In the genomic region with DNA sequence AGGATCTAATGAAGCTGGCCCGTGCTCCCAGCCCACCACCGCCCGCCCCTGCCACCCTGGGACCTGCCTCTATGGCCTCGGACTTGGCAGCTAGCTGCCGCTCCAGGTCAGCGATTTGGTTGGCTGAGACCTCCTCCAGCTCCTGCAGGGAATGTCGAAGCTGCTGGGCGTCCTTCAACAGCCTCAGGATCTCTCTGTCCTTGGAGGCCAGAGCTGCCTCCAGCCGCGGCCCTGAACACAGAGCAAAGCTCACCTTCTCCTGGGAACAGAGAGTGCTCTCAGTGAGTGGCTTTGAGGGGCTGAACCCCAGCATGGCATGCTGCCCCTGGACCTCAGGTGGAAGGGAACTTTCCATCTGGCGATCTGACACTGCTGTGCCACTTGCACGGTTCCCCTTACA, we compare ENCODE assay signal across 27 mouse cellular contexts.
"Had no signal": no experiment of that assay in that cellular context is flagged by ENCODE, and none has a peak within 500 bp of the region (broad histone marks: within the 10 kb centered on the region; RNA-seq: fewer than 3 reads in every experiment).

No protein-coding gene starts in this region.

- ATAC-seq: inflammation-experienced regulatory T-cells, adult 6 months; intestine, embryonic 15.5 days; intestine, postnatal 0 days had no signal

- H3K9ac ChIP-seq: heart, embryonic 13.5 days; heart, embryonic 15.5 days; hindbrain, embryonic 13.5 days; hindbrain, embryonic 15.5 days; intestine, embryonic 15.5 days; liver, embryonic 13.5 days; liver, embryonic 15.5 days had no signal

- H3K27me3 ChIP-seq: heart, embryonic 13.5 days; heart, embryonic 15.5 days; hindbrain, embryonic 13.5 days; hindbrain, embryonic 15.5 days; intestine, embryonic 15.5 days; liver, embryonic 13.5 days; liver, embryonic 15.5 days had no signal

- H3K27ac ChIP-seq: gastrocnemius, adult 2 months; heart, adult 2 months; heart, embryonic 13.5 days; heart, embryonic 15.5 days; hindbrain, embryonic 13.5 days; hindbrain, embryonic 15.5 days; intestine, embryonic 15.5 days; layer of hippocampus, adult 2 months; left cerebral cortex, adult 2 months; limb, embryonic 10.5 days; limb, embryonic 12.5 days; liver, embryonic 13.5 days; liver, embryonic 15.5 days had no signal

- H3K36me3 ChIP-seq: heart, embryonic 15.5 days; intestine, embryonic 15.5 days; limb, embryonic 10.5 days; liver, embryonic 13.5 days; liver, embryonic 15.5 days had no signal

- H3K4me2 ChIP-seq: heart, embryonic 11.5 days; heart, embryonic 13.5 days; heart, embryonic 15.5 days; hindbrain, embryonic 13.5 days; hindbrain, embryonic 15.5 days; intestine, embryonic 15.5 days; limb, embryonic 12.5 days; liver, embryonic 11.5 days; liver, embryonic 13.5 days; liver, embryonic 15.5 days had no signal

- DNase-seq: gastrocnemius, adult 2 months; gastrocnemius, postnatal 10 days; gastrocnemius, postnatal 36 days; heart, adult 2 months; heart, postnatal 14 days; heart, postnatal 36 days; kidney, adult 18-20 months; kidney, adult 8-10 months; kidney, postnatal 10 days; kidney, postnatal 25 days; kidney, postnatal 4 days; liver; liver, embryonic 13.5 days had no signal

- H3K4me3 ChIP-seq: gastrocnemius, adult 2 months; heart, adult 2 months; heart, embryonic 13.5 days; heart, embryonic 15.5 days; hindbrain, embryonic 13.5 days; hindbrain, embryonic 15.5 days; intestine, embryonic 15.5 days; layer of hippocampus, adult 2 months; left cerebral cortex, adult 2 months; limb, embryonic 10.5 days; limb, embryonic 12.5 days; liver, embryonic 13.5 days; liver, embryonic 15.5 days had no signal

- H3K9me3 ChIP-seq: heart, embryonic 13.5 days; heart, embryonic 15.5 days; hindbrain, embryonic 13.5 days; hindbrain, embryonic 15.5 days; intestine, embryonic 15.5 days; limb, embryonic 10.5 days; limb, embryonic 12.5 days; liver, embryonic 13.5 days; liver, embryonic 15.5 days had no signal

- H3K4me1 ChIP-seq: heart, embryonic 13.5 days; heart, embryonic 15.5 days; hindbrain, embryonic 15.5 days; intestine, embryonic 15.5 days; liver, embryonic 13.5 days; liver, embryonic 15.5 days had no signal
